27 mouse cellular contexts compared by ENCODE assay signal in genomic region chr15:7683235-7683974, GRCm38 (mm10).
DNase-seq lines count a peak whose midpoint lies in the region; ATAC-seq lines count a peak whose summit lies in the region.
"Had no signal": no experiment of that assay in that cellular context is flagged by ENCODE, and none has a peak within 500 bp of the region (broad histone marks: within the 10 kb centered on the region; RNA-seq: fewer than 3 reads in every experiment).

No protein-coding gene starts in this region.

- DNase-seq in kidney, adult 18-20 months = no peak
- DNase-seq in neural tube, embryonic 10.5 days (ENCODE audit: extremely low spot score, low spot score) = peak; percentile 15
- peak; percentile 17 for DNase-seq in embryo, embryonic 11.5 days (ENCODE audit: low read depth, low spot score)
- DNase-seq in mesoderm, embryonic 11.5 days (ENCODE audit: low read depth, low spot score) = peak; percentile 49
- no peak for DNase-seq in forebrain, embryonic 11.5 days (ENCODE audit: low spot score)
- no peak for DNase-seq in c-Kit-positive CD71-positive TER-119-positive erythroid progenitor cells, embryonic 14.5 days (ENCODE audit: low spot score)
- DNase-seq: adrenal gland, postnatal 25 days; cerebellum, adult 18-20 months; cerebellum, postnatal 10 days; gastrocnemius, postnatal 36 days; heart, postnatal 14 days; kidney, adult 8-10 months; layer of hippocampus, adult 9-11 months; lung, postnatal 4 days; midbrain, embryonic 14.5 days; thymus, postnatal 4 days had no signal

- WGBS in kidney, embryonic 15.5 days = 29% methylated on average over 8 of the region's 8 CpGs
- WGBS in neural tube, embryonic 15.5 days = 80% methylated on average over 8 of the region's 8 CpGs
- 73% methylated on average over 8 of the region's 8 CpGs for WGBS in forebrain, embryonic 11.5 days

- no peak overlapping the region for H3K27ac ChIP-seq in kidney, embryonic 15.5 days
- H3K27ac ChIP-seq in neural tube, embryonic 15.5 days (replicated peaks) = no peak overlapping the region
- H3K27ac ChIP-seq in forebrain, embryonic 11.5 days (ENCODE audit: low read depth, low read length) = no peak overlapping the region
- H3K27ac ChIP-seq: embryonic facial prominence, embryonic 15.5 days; hindbrain, postnatal 0 days; intestine, embryonic 15.5 days; limb, embryonic 12.5 days; liver, embryonic 15.5 days; lung, embryonic 15.5 days had no signal

- H3K4me3 ChIP-seq in kidney, embryonic 15.5 days (replicated peaks) = no peak overlapping the region
- no peak overlapping the region for H3K4me3 ChIP-seq in neural tube, embryonic 15.5 days (replicated peaks)
- H3K4me3 ChIP-seq in forebrain, embryonic 11.5 days (ENCODE audit: low read depth, low read length) = no peak overlapping the region
- H3K4me3 ChIP-seq: embryonic facial prominence, embryonic 15.5 days; intestine, embryonic 15.5 days; limb, embryonic 12.5 days; liver, embryonic 15.5 days; lung, embryonic 15.5 days; megakaryocyte, embryonic 14.5 days had no signal

- 0 out of 2 replicates have a peak, but pooled peaks cover 6% of the 10 kb centered on the region for H3K4me1 ChIP-seq in kidney, embryonic 15.5 days
- H3K4me1 ChIP-seq in neural tube, embryonic 15.5 days = no peaks in the 10 kb centered on the region
- H3K4me1 ChIP-seq in forebrain, embryonic 11.5 days (replicated peaks; ENCODE audit: control insufficient read depth, insufficient read depth, low read length) = no peaks in the 10 kb centered on the region
- H3K4me1 ChIP-seq: embryonic facial prominence, embryonic 15.5 days; intestine, embryonic 15.5 days; limb, embryonic 12.5 days; liver, embryonic 15.5 days; lung, embryonic 15.5 days; megakaryocyte, embryonic 14.5 days had no signal

- no peak overlapping the region for H3K4me2 ChIP-seq in kidney, embryonic 15.5 days
- H3K4me2 ChIP-seq in neural tube, embryonic 15.5 days = no peak overlapping the region
- no peak overlapping the region for H3K4me2 ChIP-seq in forebrain, embryonic 11.5 days (ENCODE audit: low read depth, low read length, severe bottlenecking)
- H3K4me2 ChIP-seq: embryonic facial prominence, embryonic 15.5 days; intestine, embryonic 15.5 days; limb, embryonic 12.5 days; liver, embryonic 15.5 days; lung, embryonic 15.5 days had no signal

- H3K9me3 ChIP-seq in kidney, embryonic 15.5 days (replicated peaks) = no peaks in the 10 kb centered on the region
- no peaks in the 10 kb centered on the region for H3K9me3 ChIP-seq in neural tube, embryonic 15.5 days (replicated peaks)
- no peaks in the 10 kb centered on the region for H3K9me3 ChIP-seq in forebrain, embryonic 11.5 days (ENCODE audit: control insufficient read depth, low read length)
- H3K9me3 ChIP-seq: embryonic facial prominence, embryonic 15.5 days; intestine, embryonic 15.5 days; limb, embryonic 12.5 days; liver, embryonic 15.5 days; lung, embryonic 15.5 days had no signal

- no peaks in the 10 kb centered on the region for H3K27me3 ChIP-seq in kidney, embryonic 15.5 days
- H3K27me3 ChIP-seq in neural tube, embryonic 15.5 days (replicated peaks) = no peaks in the 10 kb centered on the region
- H3K27me3 ChIP-seq in forebrain, embryonic 11.5 days (ENCODE audit: control insufficient read depth, insufficient read depth, low read length) = no peaks in the 10 kb centered on the region
- H3K27me3 ChIP-seq: embryonic facial prominence, embryonic 15.5 days; intestine, embryonic 15.5 days; limb, embryonic 12.5 days; liver, embryonic 15.5 days; lung, embryonic 15.5 days; megakaryocyte, embryonic 14.5 days had no signal

- H3K9ac ChIP-seq in kidney, embryonic 15.5 days = no peak overlapping the region
- no peak overlapping the region for H3K9ac ChIP-seq in neural tube, embryonic 15.5 days (replicated peaks)
- no peak overlapping the region for H3K9ac ChIP-seq in forebrain, embryonic 11.5 days (ENCODE audit: low read length)
- H3K9ac ChIP-seq: embryonic facial prominence, embryonic 15.5 days; intestine, embryonic 15.5 days; limb, embryonic 12.5 days; liver, embryonic 15.5 days; lung, embryonic 15.5 days had no signal

- H3K36me3 ChIP-seq in kidney, embryonic 15.5 days = no peaks in the 10 kb centered on the region
- H3K36me3 ChIP-seq in neural tube, embryonic 15.5 days = no peaks in the 10 kb centered on the region
- H3K36me3 ChIP-seq in forebrain, embryonic 11.5 days (ENCODE audit: control insufficient read depth, insufficient read depth, low read length) = no peaks in the 10 kb centered on the region
- H3K36me3 ChIP-seq: embryonic facial prominence, embryonic 15.5 days; intestine, embryonic 15.5 days; limb, embryonic 12.5 days; liver, embryonic 15.5 days; lung, embryonic 15.5 days had no signal

- ATAC-seq in kidney, embryonic 15.5 days (replicated peaks; ENCODE audit: low FRiP score) = peak; percentile 79
- no peak for ATAC-seq in neural tube, embryonic 15.5 days (ENCODE audit: low FRiP score)
- ATAC-seq in forebrain, embryonic 11.5 days (replicated peaks; ENCODE audit: low FRiP score) = no peak
- ATAC-seq: CD4-positive, CD25-positive, alpha-beta regulatory T cell, adult 4 months; forebrain, embryonic 14.5 days; hindbrain, postnatal 0 days; intestine, embryonic 15.5 days had no signal

Comparison
In these comparisons a context has a peak if more than half of its experiments do, and no peak if none do; other contexts are left out.
1. DNase-seq: peak in neural tube, embryonic 10.5 days (single experiment), embryo, embryonic 11.5 days (single experiment) and mesoderm, embryonic 11.5 days (single experiment); none in kidney, adult 18-20 months (single experiment), forebrain, embryonic 11.5 days (single experiment) and c-Kit-positive CD71-positive TER-119-positive erythroid progenitor cells, embryonic 14.5 days (single experiment).